Mouse (Mus musculus) Patski (cell line): ENCODE results near the gene Idi2. TPM values are rescaled to one million over a fixed set of nuclear protein-coding genes. Genes with fewer than 3 reads are reported as not detected.
"Not testable (repeated sequence)": the region's sequence is repeated elsewhere in the genome, so short reads cannot be mapped to it uniquely, and the experiment has no call there.

ENCODE experiments used
- ATAC-seq: fragments of 100-300 bp; one replicate; pipeline ENCODE4 v1.8.0; 2021
- CTCF ChIA-PET: fragments of 350-600 bp; sonication (Branson Sonifier 250); formaldehyde crosslinking; loops from one replicate; lab custom pipeline; 2022; ENCODE audit warnings: inconsistent platforms; lab: Charles Lee
- POLR2A ChIA-PET: fragments of 350-600 bp; sonication (Branson Sonifier 250); formaldehyde crosslinking; loops from one replicate; lab custom pipeline; 2022; ENCODE audit warnings: antibody characterized with exemption, inconsistent platforms; lab: Charles Lee
- DNase-seq: peaks from one replicate; pipeline ENCODE4 v3.0.0-alpha.2; 2011; ENCODE audit warnings: low read depth, low spot score
- H3K27me3 ChIP-seq: fragments of 371-371 bp; one replicate; pipeline ENCODE4 v1.5.1; 2021
- CTCF ChIP-seq: fragments of 100-300 bp; IDR thresholded peaks from one replicate; pipeline ENCODE4 v1.5.1; 2021
- in situ Hi-C: fragments of 300-500 bp; cut with MboI; formaldehyde crosslinking; loops from 3 replicates; pipeline ENCODE4 v1.11.1; 2018; ENCODE audit warnings: low pct_unique_long_range_greater_than_20kb, mixed read lengths
- polyA plus RNA-seq: library from polyadenylated mRNA; unstranded; gene quantifications from one replicate; pipeline ENCODE4 v1.2.3, GENCODE M21; 2021

The Idi2 gene
- not detected for polyA plus RNA-seq

- POLR2A ChIA-PET, CTCF ChIA-PET, DNase-seq, H3K27me3 ChIP-seq, in situ Hi-C loops, ATAC-seq: not testable (repeated sequence)
These were observed at the start of gene Idi2 for GRCm38 (mm10) chr13:8952563-8952962. Gene Idi2 (plus strand): TSS chr13:8952863.

GRCm38 (mm10) chr13:8905986-8906385, 46.7 kb upstream of the Idi2 start:
- POLR2A ChIA-PET, ATAC-seq, DNase-seq, H3K27me3 ChIP-seq, in situ Hi-C loops, CTCF ChIA-PET: not testable (repeated sequence)

DNA sequence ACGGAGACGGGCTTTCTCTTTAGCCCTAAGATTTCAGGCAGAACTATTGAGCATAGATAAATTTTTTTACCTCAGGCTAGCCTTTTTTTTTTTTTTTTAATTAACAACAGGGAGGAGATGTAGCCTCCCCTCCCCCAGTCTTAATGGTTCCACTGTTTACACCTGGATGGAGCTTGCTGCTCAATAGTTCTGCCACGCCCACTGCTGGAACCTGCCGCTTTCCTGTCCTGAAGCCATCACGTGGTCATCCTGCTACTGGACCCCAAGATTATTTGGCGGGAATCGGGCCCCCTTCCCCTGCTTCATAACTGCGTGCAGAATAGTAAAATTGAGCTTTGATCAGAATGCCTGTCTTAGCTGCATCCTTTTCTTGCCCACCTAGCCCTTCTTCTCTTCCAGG, 38.8 kb upstream of the Idi2 start:
- CTCF ChIA-PET, in situ Hi-C loops, DNase-seq, ATAC-seq, H3K27me3 ChIP-seq: not testable (repeated sequence)
- POLR2A ChIA-PET = interaction anchor here (0.7 kb wide), 1 partner anchor 1669 kb away, joined by 5 read pairs; no protein-coding TSS in a partner anchor

DNA sequence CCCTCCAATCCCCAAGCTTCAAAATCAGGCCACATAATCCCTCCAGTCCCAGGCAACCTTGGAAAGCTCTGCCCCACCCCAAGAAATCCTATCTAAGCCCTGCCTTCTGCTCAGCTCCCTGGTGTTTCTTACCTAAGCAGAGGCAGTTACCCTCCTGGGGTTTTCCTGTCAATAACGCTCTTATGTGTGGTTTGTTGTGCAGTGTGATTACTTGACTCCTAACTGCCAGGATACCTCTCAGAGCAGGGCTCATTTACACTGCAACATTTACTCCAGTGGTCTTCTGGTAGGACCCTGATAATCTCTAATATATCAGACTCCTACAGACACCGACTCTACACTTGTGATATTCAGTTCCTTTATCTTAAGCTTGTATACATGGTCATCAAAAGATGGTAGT, 19.2 kb upstream of the Idi2 start:
- TF ChIP-seq CTCF = no peak
- ATAC-seq (no peak), DNase-seq (no peak)
- in situ Hi-C loops = no loop called here
- peaks cover 11% of the 10 kb centered on the region for H3K27me3 ChIP-seq
- CTCF ChIA-PET = no interaction called here
- POLR2A ChIA-PET = interaction anchor here (0.6 kb wide), 1 partner anchor 193 kb away, joined by 5 read pairs; no protein-coding TSS in a partner anchor

DNA sequence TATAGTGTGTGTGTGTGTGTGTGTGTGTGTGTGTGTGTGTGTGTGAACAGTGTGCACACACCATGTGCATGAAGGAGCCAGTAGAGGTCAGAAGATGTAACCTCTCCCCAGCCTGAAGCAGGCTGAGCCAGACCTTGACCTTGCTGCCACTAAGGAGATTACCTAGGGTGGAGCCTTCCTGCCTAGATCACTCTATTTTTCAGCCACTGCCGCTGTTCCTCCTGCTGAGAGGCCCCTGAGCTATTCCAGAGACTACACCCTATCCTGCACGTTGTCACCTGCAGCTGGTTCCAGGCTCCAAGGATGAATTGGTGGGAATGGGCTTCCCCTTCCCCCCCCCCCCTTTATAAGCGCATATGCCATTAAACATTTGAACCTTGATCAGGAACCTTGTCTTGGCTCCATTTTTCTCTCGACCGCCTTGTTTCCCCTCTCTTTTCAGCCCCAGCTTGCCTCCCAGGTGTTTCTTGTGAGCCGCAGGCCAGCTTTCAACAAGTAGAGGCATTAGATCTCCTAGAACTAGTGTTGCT, 15.0 kb upstream of the Idi2 start:
- POLR2A ChIA-PET, in situ Hi-C loops, H3K27me3 ChIP-seq, CTCF ChIA-PET, ATAC-seq, DNase-seq: not testable (repeated sequence)

GRCm38 (mm10) chr13:8941110-8941509, 11.6 kb upstream of the Idi2 start:
- POLR2A ChIA-PET, in situ Hi-C loops, H3K27me3 ChIP-seq, DNase-seq, CTCF ChIA-PET, ATAC-seq: not testable (repeated sequence)

DNA sequence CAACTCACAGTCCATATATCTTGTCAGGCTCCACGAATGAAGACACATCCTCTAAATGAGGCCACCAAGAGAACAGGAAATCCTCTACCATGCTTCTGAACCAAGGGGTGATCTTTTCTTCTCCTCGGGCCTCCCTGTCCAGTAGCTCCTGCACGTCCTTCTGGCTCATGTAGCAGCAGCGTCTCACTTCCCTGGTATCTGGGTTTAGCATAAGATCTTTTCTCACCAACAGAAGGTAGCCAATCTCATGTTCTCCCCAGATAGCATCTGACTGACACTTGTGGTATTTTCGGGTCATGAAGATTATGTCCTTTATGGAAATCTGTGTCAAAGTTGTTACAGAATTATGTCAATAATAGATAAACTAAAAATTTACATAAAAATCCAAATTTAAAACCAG, 11.0 kb upstream of the Idi2 start:
- in situ Hi-C loops, H3K27me3 ChIP-seq, ATAC-seq, POLR2A ChIA-PET, DNase-seq, CTCF ChIA-PET: not testable (repeated sequence)

DNA sequence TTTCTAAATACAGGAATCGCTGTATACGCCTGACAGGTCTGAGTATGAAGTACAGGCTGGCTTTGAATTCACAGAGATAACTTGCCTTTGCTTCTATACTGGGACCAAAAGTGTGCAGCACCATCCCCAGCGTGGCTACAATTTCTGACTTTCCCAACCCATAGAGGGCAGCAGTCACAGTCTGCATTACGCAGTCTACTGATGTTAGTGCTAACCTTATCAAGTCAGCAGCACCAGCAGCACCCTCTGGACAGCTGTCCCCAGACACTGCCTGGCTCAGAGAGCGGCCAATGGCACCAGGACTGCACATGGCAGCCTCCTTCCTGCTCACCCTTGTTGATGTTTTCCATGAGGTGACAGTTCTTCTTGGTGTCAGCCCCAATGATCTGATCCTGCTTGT, 8.8 kb upstream of the Idi2 start:
- H3K27me3 ChIP-seq, in situ Hi-C loops, POLR2A ChIA-PET, DNase-seq, CTCF ChIA-PET, ATAC-seq: not testable (repeated sequence)

- DNase-seq, H3K27me3 ChIP-seq, ATAC-seq, POLR2A ChIA-PET, in situ Hi-C loops, CTCF ChIA-PET: not testable (repeated sequence)
These were observed 4.5 kb upstream of the Idi2 start, which contains the start of gene Gm9745 for GRCm38 (mm10) chr13:8948131-8948530. Gene Gm9745 (minus strand): TSS chr13:8948231.

DNA sequence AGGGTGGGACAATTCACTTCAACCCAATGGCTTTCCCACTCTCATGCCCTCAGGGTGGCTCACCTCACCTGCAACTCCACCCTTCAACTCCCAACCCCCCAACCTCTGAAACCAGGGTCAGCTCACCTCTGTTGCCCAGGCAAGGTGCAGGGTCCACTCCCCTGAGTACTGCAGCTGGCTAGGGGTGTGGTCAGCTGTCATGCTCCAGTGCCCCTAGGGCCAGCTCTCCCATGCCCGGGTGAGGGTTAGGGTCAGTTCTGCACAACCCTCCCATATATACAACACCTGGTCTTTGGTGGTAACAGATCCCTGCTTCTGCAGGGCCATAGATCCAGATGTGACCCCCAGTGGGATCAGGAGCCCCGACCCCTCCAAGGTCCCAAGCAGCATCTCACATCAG, 2.5 kb downstream of the Idi2 start:
- H3K27me3 ChIP-seq, DNase-seq, ATAC-seq, CTCF ChIA-PET, POLR2A ChIA-PET, in situ Hi-C loops: not testable (repeated sequence)

DNA sequence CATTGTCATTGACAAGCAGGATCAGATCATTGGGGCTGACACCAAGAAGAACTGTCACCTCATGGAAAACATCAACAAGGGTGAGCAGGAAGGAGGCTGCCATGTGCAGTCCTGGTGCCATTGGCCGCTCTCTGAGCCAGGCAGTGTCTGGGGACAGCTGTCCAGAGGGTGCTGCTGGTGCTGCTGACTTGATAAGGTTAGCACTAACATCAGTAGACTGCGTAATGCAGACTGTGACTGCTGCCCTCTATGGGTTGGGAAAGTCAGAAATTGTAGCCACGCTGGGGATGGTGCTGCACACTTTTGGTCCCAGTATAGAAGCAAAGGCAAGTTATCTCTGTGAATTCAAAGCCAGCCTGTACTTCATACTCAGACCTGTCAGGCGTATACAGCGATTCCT, 4.2 kb downstream of the Idi2 start:
- H3K27me3 ChIP-seq, POLR2A ChIA-PET, ATAC-seq, CTCF ChIA-PET, in situ Hi-C loops, DNase-seq: not testable (repeated sequence)

DNA sequence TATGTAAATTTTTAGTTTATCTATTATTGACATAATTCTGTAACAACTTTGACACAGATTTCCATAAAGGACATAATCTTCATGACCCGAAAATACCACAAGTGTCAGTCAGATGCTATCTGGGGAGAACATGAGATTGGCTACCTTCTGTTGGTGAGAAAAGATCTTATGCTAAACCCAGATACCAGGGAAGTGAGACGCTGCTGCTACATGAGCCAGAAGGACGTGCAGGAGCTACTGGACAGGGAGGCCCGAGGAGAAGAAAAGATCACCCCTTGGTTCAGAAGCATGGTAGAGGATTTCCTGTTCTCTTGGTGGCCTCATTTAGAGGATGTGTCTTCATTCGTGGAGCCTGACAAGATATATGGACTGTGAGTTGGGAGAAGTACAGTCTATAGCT, 6.4 kb downstream of the Idi2 start:
- CTCF ChIA-PET, in situ Hi-C loops, POLR2A ChIA-PET, ATAC-seq, H3K27me3 ChIP-seq, DNase-seq: not testable (repeated sequence)

DNA sequence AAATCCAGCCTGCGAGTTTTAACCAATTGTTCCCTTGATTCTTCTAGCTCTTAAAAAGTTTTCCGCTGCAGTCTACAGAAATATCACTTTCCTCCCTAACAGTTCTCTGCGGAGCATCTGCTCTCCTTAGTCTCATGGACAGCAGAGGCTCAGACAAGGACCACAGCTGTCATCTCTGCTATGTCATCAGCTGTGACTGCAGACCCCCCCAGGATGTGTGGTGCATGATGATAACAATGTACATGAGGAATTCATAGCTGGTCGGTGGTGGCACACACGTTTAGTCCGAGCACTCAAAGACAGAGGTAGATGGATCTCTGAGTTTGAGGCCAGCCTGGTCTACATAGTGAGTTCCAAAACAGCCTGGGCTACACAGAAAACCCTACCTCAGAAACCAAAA, 6.9 kb downstream of the Idi2 start:
- ATAC-seq, POLR2A ChIA-PET, H3K27me3 ChIP-seq, in situ Hi-C loops, DNase-seq, CTCF ChIA-PET: not testable (repeated sequence)

GRCm38 (mm10) chr13:8961128-8961888, 8.6 kb downstream of the Idi2 start:
- H3K27me3 ChIP-seq, ATAC-seq, in situ Hi-C loops, CTCF ChIA-PET, POLR2A ChIA-PET, DNase-seq: not testable (repeated sequence)

DNA sequence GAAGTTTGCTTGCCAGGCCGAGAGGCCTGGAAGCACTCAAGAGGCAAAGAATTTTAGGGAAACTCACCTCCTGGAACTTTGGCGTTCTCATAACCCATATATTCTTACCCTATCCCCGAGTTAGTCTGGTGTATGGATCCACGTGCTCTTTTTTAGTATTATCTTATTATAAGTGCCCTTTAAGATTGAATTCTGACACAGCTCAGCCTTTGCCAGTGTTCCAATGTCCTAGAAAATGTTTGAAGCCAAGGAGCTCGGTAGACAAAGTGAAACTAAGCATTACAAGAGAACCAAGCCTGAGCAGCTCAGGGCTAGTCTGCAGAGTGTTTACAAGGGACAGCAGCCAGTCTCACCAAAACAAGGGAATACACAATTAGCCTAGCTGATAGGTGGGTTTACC, 9.6 kb downstream of the Idi2 start:
- CTCF ChIA-PET, POLR2A ChIA-PET, in situ Hi-C loops, DNase-seq, ATAC-seq, H3K27me3 ChIP-seq: not testable (repeated sequence)
